Mouse (Mus musculus): ENCODE results near the gene Lpin3. TPM values are rescaled to one million over a fixed set of nuclear protein-coding genes. Genes with fewer than 3 reads are reported as not detected.

Lpin3 gene
- total RNA-seq (2014; fragmentation: Nextera tagmentation) = not detected in 2 replicates
- not detected in 2 replicates for total RNA-seq (2017)

GRCm38 (mm10) chr2:160880453-160881195 is at the start of gene Lpin3:
TSS of gene Lpin3 (plus strand) at chr2:160880670.
- ATAC-seq (replicated peaks; ENCODE audit: low FRiP score, low TSS enrichment, poor library complexity, severe bottlenecking) = no peak

GRCm38 (mm10) chr2:160840838-160841237 is 39.6 kb upstream of the Lpin3 start:
- ATAC-seq (replicated peaks; ENCODE audit: low FRiP score, low TSS enrichment, poor library complexity, severe bottlenecking) = no peak

- ATAC-seq (replicated peaks; ENCODE audit: low FRiP score, low TSS enrichment, poor library complexity, severe bottlenecking) = no peak
Measured at GRCm38 (mm10) chr2:160847664-160848063, 32.8 kb upstream of the Lpin3 start.

- ATAC-seq (replicated peaks; ENCODE audit: low FRiP score, low TSS enrichment, poor library complexity, severe bottlenecking) = no peak
Measured at GRCm38 (mm10) chr2:160848186-160848585, 32.3 kb upstream of the Lpin3 start.

GRCm38 (mm10) chr2:160849617-160850240 is 30.7 kb upstream of the Lpin3 start:
- no peak for ATAC-seq (replicated peaks; ENCODE audit: low FRiP score, low TSS enrichment, poor library complexity, severe bottlenecking)

- no peak for ATAC-seq (replicated peaks; ENCODE audit: low FRiP score, low TSS enrichment, poor library complexity, severe bottlenecking)
Measured at GRCm38 (mm10) chr2:160850360-160850759, 30.1 kb upstream of the Lpin3 start.

GRCm38 (mm10) chr2:160854687-160855086 is 25.8 kb upstream of the Lpin3 start:
- ATAC-seq (replicated peaks; ENCODE audit: low FRiP score, low TSS enrichment, poor library complexity, severe bottlenecking) = no peak

GRCm38 (mm10) chr2:160856359-160857102 is 23.9 kb upstream of the Lpin3 start:
- no peak for ATAC-seq (replicated peaks; ENCODE audit: low FRiP score, low TSS enrichment, poor library complexity, severe bottlenecking)

GRCm38 (mm10) chr2:160860363-160860762 is 20.1 kb upstream of the Lpin3 start:
- ATAC-seq (replicated peaks; ENCODE audit: low FRiP score, low TSS enrichment, poor library complexity, severe bottlenecking) = peak; percentile 47; the same call in 1 of the 2 replicates

- ATAC-seq (replicated peaks; ENCODE audit: low FRiP score, low TSS enrichment, poor library complexity, severe bottlenecking) = no peak
Measured at GRCm38 (mm10) chr2:160864112-160864511, 16.4 kb upstream of the Lpin3 start.

- no peak for ATAC-seq (replicated peaks; ENCODE audit: low FRiP score, low TSS enrichment, poor library complexity, severe bottlenecking)
Measured at GRCm38 (mm10) chr2:160865266-160865665, 15.2 kb upstream of the Lpin3 start.

GRCm38 (mm10) chr2:160869446-160869845 is 11.0 kb upstream of the Lpin3 start:
- ATAC-seq (replicated peaks; ENCODE audit: low FRiP score, low TSS enrichment, poor library complexity, severe bottlenecking) = no peak

- ATAC-seq (replicated peaks; ENCODE audit: low FRiP score, low TSS enrichment, poor library complexity, severe bottlenecking) = no peak
Measured at GRCm38 (mm10) chr2:160871310-160871709, 9.2 kb upstream of the Lpin3 start.

- ATAC-seq (replicated peaks; ENCODE audit: low FRiP score, low TSS enrichment, poor library complexity, severe bottlenecking) = peak; percentile 66
Measured at GRCm38 (mm10) chr2:160872395-160872794, 8.1 kb upstream of the Lpin3 start.

GRCm38 (mm10) chr2:160872890-160873382 is 7.5 kb upstream of the Lpin3 start, which contains the start of gene Zhx3:
TSS of gene Zhx3 (minus strand) at chr2:160872998.
- peak; percentile 86 for ATAC-seq (replicated peaks; ENCODE audit: low FRiP score, low TSS enrichment, poor library complexity, severe bottlenecking)

GRCm38 (mm10) chr2:160874231-160874877 is 6.1 kb upstream of the Lpin3 start:
- ATAC-seq (replicated peaks; ENCODE audit: low FRiP score, low TSS enrichment, poor library complexity, severe bottlenecking) = no peak

- no peak for ATAC-seq (replicated peaks; ENCODE audit: low FRiP score, low TSS enrichment, poor library complexity, severe bottlenecking)
Measured at GRCm38 (mm10) chr2:160876115-160876514, 4.4 kb upstream of the Lpin3 start.

GRCm38 (mm10) chr2:160881462-160882101 is 1.1 kb downstream of the Lpin3 start:
- ATAC-seq (replicated peaks; ENCODE audit: low FRiP score, low TSS enrichment, poor library complexity, severe bottlenecking) = no peak

GRCm38 (mm10) chr2:160882436-160882835 is 2.0 kb downstream of the Lpin3 start:
- no peak for ATAC-seq (replicated peaks; ENCODE audit: low FRiP score, low TSS enrichment, poor library complexity, severe bottlenecking)
